Mouse (Mus musculus) layer of hippocampus, adult 8-10 months (tissue): ENCODE data around the gene Arvcf. TPM values are rescaled to one million over a fixed set of nuclear protein-coding genes. Genes with fewer than 3 reads are reported as not detected.

ENCODE experiments used
- DNase-seq, 2 experiments: peaks; one replicate each; pipeline ENCODE4 v3.0.0; 2022; ENCODE audit warnings: low spot score in 2 of 2
- total RNA-seq, 4 experiments: library from RNA; stranded (reverse); gene quantifications; 2 replicates each; pipeline ENCODE4 v1.2.4; 2022

Gene Arvcf
- total RNA-seq = 10 to 100 TPM; 35.5 to 52.4 (median 41.6) TPM

DNA sequence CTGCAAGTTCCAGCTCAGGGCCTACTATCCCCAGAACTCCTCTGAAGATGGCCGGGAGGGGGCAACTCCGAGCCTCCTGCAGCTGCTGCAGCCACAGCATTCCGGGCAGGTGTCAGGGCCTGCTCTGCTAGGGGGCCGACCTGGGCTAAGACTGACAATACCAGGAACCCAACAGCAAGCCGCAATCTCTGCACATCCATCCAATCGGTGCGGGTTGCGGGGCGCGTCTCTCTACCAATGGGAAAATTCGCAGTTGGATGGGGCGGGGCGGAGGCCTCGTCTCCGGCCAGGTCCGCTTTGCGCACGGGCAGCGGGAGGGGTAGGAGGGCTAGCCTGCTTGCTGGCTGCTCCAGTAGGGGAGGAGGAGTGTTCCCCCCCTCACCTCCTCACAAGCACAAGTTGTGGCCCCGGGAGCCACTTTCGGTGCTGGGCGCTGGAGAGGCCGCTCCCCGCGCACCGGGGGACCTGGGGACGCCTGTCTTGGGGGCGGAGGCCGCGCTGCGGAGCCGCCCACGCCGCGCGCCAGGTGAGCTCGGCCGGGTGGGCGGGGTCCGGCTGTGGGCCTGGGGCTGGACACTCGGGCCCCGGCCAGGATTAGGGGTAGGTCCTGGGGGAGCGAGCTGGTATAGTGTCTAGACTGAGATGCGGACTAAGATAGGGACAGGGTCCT, at the start of gene Arvcf, which contains the start of gene Tango2:
Gene Arvcf (plus strand): TSS at position 252 of the 670 bp plus-strand sequence.
Gene Tango2 (minus strand): TSS at position 173 of the 670 bp plus-strand sequence.
- DNase-seq = peak; percentile 91 to 94

DNA sequence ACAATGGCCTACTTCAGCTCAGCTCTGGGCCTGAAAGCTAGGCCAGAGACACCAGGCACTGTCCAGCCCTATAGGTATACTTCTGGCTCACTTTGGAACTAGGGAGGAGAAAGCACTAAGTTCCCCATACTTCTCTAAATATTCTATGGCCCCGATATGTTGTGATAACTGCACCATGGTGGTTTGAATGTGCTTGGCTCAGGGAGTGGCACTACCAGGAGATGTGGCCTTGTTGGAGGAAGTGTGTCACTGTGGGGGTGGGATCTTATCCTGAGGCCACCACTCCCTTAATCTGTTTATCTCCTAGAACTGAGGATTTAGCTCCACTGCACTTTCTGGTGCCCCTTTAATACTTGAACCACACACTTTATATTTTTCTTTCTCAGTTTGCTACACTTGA, 39.8 kb upstream of the Arvcf start:
- DNase-seq = no peak

DNA sequence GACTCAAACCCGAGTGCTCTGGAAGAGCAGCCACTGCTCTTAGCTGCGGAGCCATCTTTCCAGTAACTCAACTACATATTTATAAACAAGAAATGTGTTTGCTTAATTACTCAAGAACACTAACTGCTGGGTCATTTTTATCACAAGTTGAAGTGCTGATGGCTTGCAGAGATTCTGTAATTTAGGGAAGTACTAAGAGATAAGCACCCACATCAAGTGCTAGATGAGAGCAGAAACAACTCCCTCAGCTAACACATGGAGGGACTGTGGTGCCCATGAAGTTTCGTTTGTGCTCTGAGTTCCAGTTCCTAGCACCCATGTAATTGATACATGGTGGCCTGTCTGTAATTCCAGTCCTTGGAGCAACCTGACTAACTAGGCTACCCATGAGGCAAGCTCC, 29.0 kb upstream of the Arvcf start:
- DNase-seq = no peak

DNA sequence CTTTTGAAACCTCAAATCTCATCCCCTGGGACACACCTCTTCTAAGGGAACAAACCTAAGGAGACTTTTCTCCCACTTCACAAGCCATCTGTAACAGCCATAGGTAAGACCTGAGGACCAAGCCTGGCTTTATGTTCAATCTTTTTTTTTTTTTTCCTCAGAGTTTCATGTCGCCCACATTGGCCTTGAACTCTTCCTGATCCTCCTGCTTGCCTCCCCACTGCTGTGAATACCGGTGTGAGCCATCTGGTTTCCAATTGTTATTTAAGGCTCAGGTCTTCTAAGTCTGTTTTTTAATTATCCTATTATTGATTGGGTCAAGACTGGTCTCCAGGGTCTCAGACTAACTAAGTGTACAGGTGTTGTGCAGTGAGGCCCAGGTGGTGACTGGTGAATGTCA, 26.5 kb upstream of the Arvcf start:
- no peak for DNase-seq

DNA sequence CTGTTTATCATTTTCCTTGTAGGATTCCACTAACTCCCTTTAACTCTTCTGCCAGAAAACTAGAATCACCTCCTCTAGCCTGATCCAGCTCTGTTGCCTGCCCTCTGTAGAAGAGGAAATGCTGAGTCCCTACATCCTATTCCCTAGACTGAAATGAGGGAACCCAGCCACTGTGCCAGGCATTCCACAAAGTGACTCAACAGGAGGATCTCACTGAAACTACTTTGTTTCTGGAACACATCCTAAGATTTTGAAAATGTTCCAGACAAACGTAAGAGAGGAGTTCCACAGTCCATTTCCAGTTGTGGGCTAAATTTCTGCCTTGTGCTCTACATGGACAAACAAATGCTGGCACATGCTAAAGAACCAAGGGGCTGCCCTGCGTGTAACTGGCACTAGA, 24.5 kb upstream of the Arvcf start:
- DNase-seq = no peak

DNA sequence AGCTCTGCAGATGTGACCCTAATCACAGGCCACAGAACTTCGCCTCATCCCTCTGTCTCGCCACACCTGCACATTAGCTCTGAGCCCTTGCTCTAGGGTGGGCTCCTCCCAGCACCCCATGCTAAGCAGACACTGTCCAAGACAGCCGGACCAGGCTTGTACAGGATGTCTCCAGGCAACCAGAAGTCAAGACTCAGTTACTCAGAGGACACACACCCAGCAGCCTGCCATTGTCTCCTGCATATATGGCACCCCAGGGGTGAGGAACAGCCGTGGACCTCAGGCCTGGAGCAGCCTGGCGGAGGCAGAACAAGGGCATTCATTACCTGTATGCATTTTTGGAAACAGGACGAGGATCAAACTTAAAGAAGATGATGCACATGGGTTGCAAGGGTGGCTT, 24.0 kb upstream of the Arvcf start:
- no peak for DNase-seq

DNA sequence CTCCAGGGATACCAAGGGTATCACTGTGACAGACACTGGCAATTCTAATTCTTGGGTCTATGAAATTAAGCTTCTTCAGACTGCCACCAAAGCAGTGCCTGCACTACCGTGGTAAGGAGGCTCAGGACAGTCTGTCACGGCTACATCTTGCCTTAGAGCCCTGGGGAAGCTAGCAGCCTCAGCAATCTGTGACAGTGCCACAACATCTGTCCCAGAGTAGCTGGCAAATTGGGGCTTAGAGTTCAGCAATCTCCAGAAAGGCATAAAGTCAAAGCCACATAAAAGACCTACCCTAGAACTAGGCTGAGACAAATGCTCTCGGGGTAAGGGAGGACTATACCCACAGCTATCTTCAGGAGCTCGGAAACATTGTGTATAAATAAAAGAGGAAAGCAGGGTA, 22.2 kb upstream of the Arvcf start:
- DNase-seq = no peak

DNA sequence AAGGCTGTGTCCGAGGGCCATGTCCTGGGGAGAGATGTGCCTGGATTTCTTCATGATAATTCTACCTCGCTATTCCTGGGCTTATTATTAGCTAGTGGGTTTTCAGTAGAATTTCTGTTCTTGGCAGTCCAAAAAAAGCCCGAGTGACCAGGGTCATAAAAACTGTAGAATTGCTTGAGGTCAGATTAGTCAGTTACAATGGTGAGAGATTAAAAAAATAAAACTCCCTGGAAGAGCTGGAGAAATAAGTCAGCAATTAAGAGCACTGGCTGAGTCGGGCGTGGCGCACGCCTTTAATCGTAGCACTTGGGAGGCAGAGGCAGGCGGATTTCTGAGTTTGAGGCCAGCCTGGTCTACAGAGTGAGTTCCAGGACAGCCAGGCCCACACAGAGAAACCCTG, 20.0 kb upstream of the Arvcf start:
- DNase-seq = no peak

DNA sequence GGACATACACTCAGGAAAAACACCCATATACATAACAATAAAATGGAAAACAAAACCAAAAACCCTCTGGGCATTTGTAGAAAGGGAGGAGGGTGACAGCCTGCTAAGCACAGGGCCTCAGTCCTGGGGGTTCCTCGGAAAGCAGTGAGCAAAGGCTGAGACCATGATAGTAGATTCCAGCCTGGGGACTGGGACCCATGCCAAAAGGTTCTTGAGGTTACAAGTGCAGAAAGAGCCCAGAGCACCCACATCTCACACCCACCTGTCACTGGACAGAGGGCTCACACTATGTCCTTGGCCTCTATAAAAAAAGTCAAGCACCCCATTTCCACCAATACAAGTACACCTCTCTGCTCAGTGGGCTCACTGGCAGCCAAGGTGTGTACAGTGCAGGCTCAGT, 19.5 kb upstream of the Arvcf start:
- no peak for DNase-seq

DNA sequence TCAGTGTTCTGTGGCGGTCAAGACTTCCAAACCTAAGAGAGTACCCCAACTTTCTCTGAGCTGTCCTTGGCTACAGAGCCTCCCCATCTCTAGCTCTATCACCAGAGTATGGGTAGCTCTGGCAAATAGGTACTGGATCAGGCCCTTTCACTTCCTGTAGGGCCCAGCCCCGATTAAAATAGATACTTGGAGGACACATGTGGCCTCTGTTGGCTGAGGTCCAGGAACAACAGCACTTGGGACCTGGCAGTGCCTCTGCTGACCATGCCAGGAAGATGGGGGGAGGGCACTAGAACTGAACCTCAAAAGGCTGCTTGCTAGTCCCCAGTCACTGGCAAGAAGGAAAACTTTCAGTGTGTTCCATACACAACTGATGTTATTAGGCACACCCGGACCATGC, 14.0 kb upstream of the Arvcf start:
- DNase-seq = no peak

DNA sequence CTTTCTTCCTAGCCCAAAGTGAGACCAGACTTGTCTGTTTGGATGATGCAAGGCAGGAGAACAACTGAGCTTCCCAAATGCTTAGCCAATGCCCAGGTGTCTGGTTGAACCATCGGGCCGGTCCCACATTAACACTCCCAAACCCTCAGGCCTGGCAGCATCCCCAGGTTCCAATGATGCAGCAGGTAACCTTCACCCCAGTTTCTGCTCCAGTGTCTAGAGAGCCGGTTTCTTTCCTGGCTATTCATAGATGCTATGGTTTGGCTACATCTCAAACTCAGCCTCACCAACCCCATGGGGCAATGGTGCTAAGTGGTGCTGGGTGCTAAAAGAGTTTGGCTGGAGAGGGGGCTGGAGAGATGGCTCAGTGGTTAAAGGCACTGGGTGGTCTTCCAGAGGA, 12.0 kb upstream of the Arvcf start:
- DNase-seq = no peak

DNA sequence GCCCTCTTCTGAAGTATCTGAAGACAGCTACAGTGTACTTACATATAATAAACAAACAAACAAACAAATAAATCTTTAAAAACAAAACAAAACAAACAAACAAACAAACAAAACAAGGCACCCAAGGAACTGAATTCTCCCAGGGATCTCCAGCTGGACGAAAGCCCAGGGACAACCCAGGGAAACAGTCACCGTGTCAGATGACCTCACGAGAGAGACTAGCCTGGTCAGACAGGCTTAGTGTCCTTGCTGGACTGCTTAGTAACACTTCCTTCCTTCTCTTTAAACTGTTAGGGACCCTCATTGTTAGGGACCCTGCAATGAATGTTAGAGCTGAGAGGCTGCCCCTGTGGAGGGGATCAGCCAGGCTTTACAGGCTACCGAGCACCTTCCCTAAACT, 10.7 kb upstream of the Arvcf start:
- DNase-seq = no peak

- DNase-seq = no peak
Measured at GRCm38 (mm10) chr16:18339866-18340265, 8.1 kb upstream of the Arvcf start.

DNA sequence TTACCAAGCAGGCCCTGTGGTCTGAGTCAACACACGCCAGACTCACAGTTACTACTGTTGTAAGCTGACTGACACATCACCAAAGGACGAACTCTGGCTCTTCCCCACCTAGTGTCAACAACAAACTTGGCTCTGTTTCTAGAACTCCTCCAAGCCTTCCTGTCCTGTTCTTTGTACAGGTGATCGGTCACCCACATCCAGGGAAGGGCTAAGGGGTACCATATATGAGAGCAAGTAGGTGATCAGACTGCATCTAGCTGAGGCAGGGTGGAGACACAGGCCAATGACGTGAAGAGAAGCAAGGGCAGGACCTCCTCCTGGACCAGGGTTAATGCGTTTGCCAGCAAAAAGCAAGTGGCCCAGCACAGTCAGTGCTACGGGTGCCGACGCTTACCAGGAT, 6.4 kb upstream of the Arvcf start:
- no peak for DNase-seq

GRCm38 (mm10) chr16:18342076-18342475, 5.9 kb upstream of the Arvcf start:
- no peak for DNase-seq

DNA sequence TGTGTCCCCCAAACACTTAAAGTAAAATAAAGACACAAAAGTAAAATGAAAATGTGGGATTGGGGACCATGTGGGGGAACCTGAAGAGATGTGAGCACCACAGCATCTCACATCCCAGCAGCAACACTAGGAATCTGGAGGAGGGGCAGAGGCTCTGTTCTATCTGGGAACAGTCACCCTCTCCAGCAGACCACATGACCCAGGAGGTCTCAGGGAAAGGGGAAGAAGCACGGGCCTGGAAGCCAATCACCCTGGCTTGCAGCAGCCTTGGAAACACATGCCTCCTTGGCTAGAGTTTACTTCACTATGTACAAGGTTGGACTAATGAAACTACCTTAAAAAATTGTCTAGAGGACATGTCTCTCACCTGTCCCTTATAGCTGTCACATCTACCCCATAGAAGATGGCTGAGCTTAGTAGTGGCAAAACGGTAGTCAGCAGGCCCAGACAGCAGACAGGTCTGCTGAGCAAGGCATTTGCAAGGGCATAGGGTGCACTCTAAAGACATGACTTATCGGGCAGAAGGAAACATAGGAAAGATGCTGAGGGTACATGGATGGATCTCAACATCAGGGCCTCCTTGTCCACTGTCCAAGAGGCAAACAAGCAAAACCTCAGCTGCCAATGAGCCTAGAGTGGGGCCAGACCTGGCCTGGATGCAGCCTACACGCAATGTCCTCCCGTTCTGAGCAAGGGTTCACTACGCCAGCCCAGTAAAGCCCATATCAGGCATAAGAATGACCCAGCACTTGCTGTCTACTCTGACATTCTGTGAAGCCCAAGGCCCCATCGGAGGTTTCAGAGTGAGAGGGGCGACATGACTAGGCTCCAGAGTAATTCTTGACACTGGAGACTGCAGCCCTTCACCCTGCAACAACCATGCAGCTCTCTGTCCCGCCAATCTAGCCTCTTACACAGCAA, 5.1 kb upstream of the Arvcf start:
- no peak for DNase-seq

- peak; percentile 95 to 97 for DNase-seq
Measured at GRCm38 (mm10) chr16:18343778-18344177, 4.2 kb upstream of the Arvcf start.

DNA sequence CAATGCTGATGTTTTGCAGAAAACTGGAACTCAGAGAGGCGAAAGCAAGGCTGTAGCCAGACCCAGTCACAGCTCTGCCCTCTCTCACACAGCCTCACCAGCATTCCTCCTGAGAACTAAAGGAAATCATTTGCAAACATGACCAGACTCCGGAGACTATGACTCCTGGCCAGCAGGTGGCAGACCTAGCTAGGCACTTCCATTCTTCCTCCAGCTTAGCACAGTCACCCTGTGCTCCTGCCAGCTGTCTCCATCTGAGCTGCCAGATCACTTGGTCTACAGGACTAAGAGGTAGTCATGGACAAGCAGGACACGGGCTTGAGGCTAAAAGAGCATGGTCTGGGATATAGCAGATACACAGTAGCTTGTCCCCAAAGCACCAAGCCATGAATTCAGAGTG, 2.7 kb upstream of the Arvcf start:
- peak; percentile 81 to 85 for DNase-seq

GRCm38 (mm10) chr16:18348601-18349175, 706 bp downstream of the Arvcf start:
- no peak for DNase-seq

DNA sequence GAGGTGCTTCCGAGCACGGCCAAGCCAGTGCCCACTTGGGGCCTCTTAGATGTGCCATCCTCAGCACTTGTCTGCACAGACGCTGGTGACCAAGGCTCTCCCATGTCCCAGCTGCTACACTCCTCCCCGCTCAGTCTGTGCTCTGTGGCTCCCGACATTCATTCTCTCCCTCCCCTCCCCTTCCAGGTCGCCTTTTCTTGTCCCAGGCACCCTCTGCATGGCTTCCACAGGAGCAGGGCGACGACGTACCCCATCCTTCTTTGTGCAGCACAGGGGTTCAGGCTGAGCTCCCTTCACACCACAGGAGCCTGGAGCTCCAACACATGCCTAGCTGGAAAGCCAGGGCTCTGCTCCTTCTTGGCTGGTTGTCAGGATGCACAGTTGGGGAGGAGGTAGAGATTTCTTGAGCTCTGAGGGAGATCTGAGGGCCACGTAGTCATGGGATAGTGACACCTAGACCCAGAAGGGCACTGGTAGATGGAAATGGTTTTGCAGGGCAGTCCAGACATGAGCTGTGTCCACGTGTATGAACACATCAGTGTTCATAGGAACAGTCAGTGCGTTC, 1.9 kb downstream of the Arvcf start:
- no peak for DNase-seq

DNA sequence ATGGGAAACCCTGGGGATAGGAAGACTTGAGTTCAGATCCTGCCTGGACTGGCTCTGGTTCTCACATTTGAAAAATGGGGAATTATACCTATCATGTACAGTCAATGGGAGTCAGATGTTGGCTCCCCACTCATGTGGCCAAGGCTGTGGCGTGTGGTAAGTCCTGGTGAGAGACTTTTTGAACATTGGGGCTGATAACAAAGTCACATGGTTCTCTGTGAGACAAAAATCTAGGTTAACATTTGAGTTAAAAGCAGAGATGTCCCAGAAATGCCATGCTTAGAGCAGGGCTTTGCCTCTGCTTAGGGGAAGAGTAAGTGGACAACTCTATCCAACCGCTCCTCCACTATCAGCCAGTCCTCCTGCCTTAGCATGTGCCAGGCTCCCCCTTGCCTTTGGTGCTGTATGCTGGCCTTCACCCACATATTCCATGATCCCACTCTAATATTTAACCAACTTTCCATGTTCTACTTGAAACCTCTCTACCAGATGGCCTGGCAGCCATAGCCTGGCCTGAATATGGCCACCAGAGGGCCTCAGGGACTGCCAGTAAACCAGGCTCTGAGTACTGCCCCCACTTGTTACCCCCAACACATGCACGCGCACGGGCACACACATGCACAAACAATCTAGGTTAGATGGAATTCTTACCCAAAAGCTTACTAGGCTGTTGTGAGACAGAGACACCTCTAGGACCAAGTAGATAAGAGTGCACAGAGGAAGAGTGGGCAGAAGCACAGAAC, 3.5 kb downstream of the Arvcf start:
- DNase-seq = no peak
